Mouse (Mus musculus) midbrain, embryonic 10.5 days (tissue): Measurements from ENCODE around the gene Rptor. TPM values are rescaled to one million over a fixed set of nuclear protein-coding genes. Genes with fewer than 3 reads are reported as not detected.

Experiments used
- DNase-seq: peaks from one replicate; pipeline ENCODE4 v3.0.0-alpha.2; 2017; ENCODE audit warnings: low spot score
- H3K27ac ChIP-seq: fragments of 300-500 bp; sonication (generic); replicated peaks from 2 replicates; pipeline ENCODE4 v1.5.1; 2016; ENCODE audit warnings: mild to moderate bottlenecking
- H3K27me3 ChIP-seq: fragments of 300-500 bp; sonication (generic); 2 replicates; pipeline ENCODE4 v1.6.1; 2016; ENCODE audit warnings: low read depth, mild to moderate bottlenecking; ENCODE audit not compliant: poor library complexity, severe bottlenecking
- H3K36me3 ChIP-seq: fragments of 300-500 bp; sonication (generic); 2 replicates; pipeline ENCODE4 v1.6.1; 2016; ENCODE audit warnings: mild to moderate bottlenecking, moderate library complexity
- H3K4me1 ChIP-seq: fragments of 300-500 bp; sonication (generic); 2 replicates; pipeline ENCODE4 v1.6.1; 2016
- H3K4me3 ChIP-seq: fragments of 300-500 bp; sonication (generic); 2 replicates; pipeline ENCODE4 v1.5.1; 2016; ENCODE audit warnings: mild to moderate bottlenecking, moderate library complexity
- H3K9me3 ChIP-seq: fragments of 300-500 bp; sonication (generic); replicated peaks from 2 replicates; pipeline ENCODE4 v1.6.1; 2016; ENCODE audit warnings: mild to moderate bottlenecking
- WGBS: fragments of 180-500 bp; shearing (Covaris S2); methylation state at CpG from one replicate; pipeline ENCODE4 v1.1.7; 2016; 5-methylcytosine and 5-hydroxymethylcytosine counted together
- polyA plus RNA-seq: library from polyadenylated mRNA; unstranded; fragments of >200 nt; fragmentation: Nextera tagmentation; extraction: Ambion mirVana; gene quantifications from 2 replicates; pipeline ENCODE4 v1.2.1, GENCODE M21; 2016

The Rptor gene
- polyA plus RNA-seq = 11.0 and 12.1 TPM in 2 replicates

DNA sequence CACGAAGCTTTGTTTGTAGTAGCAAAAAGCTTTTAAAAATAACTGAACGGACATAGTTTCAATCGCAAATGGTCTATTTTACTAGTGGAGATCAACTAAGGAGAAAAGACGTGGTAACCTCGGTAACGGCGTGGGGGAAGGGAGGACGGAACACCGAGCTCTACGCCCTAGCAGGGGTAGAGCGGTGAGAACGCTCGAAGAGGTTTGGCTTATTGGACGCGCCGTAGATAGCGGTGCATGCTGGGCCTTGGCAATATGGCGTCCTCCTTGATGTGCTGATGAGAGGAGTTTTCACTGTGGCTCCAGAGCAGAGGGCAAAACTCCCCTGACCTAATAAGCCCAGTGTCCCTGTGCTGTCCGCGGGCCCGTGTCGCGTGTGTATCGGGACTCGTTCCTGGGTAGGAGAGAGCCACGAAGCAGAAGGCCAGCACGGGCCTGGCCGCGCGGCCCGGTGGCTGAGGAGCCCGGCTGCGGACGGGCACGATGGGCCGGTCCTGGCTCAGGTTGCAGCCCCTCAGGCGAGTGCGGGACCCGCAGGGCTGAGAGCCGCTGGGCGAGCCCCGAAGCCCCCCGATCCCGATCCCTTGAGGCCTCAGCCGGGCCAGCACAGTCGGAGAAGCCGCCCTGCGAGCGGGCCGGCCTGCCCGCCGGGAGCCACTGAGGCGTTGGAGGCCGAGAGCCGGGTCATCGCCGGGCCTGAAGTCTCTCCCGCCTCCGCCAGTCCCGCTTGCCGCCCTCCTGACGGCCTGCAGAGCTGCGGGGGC lies at the start of gene Rptor:
Gene Rptor (plus strand): TSS at position 143 of the 764 bp plus-strand sequence.
- WGBS = under 1% methylated on average over 63 of the region's 63 CpGs
- Histone ChIP-seq H3K27me3 (no peaks in the 10 kb centered on the region), H3K4me1 (peaks cover 17% of the 10 kb centered on the region), H3K4me3 (peak within 1 kb of the TSS; percentile 100), H3K36me3 (peaks cover 23% of the 10 kb centered on the region), H3K9me3 (no peaks in the 10 kb centered on the region), H3K27ac (peak within 1 kb of the TSS; percentile 95)
- DNase-seq = peak; percentile 97

DNA sequence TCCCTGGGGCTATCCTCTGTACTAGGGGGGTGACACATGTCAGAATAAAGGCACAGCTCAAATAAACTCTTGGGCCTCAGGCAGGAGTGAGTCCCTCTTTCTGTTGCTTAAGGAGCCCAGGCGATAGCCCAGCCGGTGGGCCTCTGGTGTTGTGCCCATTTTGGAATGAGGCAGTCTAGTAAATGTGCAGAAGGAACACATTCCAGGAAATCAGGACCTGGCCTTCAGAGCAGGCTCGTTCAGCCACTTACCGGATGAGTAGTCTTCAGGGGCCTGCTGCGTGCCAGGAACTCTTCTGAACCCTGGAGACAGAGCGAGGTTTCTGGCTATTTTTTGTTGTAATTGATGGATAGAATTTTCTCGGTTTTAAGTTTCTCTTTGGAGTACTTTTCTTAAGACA lies 48.0 kb upstream of the Rptor start:
- H3K27me3 ChIP-seq = peaks cover 99% of the 10 kb centered on the region

DNA sequence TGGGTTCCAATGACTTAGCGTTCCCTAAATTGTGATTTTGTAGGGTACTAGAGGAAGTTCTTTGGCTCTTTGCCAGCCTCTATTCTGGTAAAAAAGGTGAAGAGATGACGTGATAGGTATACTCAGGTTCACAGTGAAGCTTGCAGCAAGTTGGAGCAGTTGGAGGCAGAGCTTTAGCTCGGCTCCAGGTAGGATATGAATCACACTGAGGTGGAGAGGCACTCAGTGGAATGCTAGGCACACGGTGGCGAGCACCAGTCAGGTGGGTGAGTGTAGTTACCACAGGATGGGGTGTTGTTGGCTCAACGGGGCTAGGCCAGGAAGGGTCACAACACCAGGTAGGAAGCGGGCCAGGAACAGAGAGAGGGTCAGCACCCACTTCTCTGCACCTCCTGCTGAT lies 47.5 kb upstream of the Rptor start:
- 89% methylated on average over 7 of the region's 7 CpGs for WGBS

More for the DNA sequence above, 48.0 kb upstream of the Rptor start:
- Histone ChIP-seq H3K36me3 (no peaks in the 10 kb centered on the region), H3K9me3 (no peaks in the 10 kb centered on the region), H3K27ac (no peak overlapping the region), H3K4me3 (no peak overlapping the region), H3K4me1 (peaks cover 33% of the 10 kb centered on the region)
- no peak for DNase-seq
- WGBS = 87% methylated on average over 7 of the region's 7 CpGs

DNA sequence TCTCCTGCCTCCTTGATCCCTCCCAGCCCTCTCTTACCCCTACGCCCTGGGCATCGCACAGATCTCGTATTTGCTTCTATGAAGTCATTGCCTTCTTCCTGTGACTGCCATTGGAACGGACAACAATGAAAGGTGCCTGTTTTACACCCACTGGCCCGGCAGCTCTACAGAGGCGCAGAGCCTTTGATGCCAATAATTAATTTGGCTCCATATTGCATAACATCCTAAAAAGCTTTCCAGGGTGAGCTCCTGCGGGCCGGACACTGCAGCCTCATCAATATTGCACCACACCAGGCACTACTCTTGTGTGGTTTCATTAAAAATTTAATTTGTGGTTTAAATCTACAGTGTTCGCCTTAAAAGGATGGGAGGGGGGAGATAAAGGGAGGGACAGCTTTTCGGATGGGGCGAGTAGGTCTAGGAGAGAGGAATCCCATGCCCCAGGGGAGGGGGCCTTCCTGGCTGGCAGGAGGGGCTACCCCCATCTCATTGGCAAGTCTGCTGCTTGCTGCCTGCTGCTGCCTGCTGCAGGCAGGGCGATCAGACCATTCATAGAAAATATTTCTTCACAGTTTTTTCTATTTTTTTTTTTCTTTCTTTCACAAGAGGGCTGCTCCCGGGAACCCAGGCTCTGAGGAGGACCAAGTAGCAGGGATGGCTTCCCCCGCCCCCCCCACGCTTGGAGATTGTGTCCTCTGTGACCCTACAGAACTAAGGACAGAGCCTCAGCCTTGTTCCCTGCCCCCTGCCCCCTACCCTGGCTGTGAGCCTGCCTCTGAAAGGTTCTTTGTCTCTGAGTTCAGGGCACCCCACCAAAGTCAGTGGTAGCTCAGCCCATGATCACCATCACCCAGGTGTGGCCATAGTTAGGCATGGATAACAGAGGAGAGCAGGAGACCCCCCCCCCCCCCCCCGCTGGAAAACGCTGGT lies 44.5 kb upstream of the Rptor start:
- Histone ChIP-seq H3K27me3 (peaks cover 99% of the 10 kb centered on the region), H3K36me3 (no peaks in the 10 kb centered on the region), H3K27ac (peak overlapping the region; percentile 85), H3K4me3 (peak overlapping the region; percentile 39), H3K4me1 (peaks cover 40% of the 10 kb centered on the region), H3K9me3 (no peaks in the 10 kb centered on the region)
- DNase-seq = no peak
- WGBS = 21% methylated on average over 17 of the region's 17 CpGs

More for the DNA sequence above, 47.5 kb upstream of the Rptor start:
- DNase-seq = no peak
- peaks cover 99% of the 10 kb centered on the region for H3K27me3 ChIP-seq
- H3K4me1 ChIP-seq = peaks cover 36% of the 10 kb centered on the region
- no peaks in the 10 kb centered on the region for H3K36me3 ChIP-seq
- no peaks in the 10 kb centered on the region for H3K9me3 ChIP-seq
- H3K4me3 ChIP-seq = no peak overlapping the region
- H3K27ac ChIP-seq = no peak overlapping the region

DNA sequence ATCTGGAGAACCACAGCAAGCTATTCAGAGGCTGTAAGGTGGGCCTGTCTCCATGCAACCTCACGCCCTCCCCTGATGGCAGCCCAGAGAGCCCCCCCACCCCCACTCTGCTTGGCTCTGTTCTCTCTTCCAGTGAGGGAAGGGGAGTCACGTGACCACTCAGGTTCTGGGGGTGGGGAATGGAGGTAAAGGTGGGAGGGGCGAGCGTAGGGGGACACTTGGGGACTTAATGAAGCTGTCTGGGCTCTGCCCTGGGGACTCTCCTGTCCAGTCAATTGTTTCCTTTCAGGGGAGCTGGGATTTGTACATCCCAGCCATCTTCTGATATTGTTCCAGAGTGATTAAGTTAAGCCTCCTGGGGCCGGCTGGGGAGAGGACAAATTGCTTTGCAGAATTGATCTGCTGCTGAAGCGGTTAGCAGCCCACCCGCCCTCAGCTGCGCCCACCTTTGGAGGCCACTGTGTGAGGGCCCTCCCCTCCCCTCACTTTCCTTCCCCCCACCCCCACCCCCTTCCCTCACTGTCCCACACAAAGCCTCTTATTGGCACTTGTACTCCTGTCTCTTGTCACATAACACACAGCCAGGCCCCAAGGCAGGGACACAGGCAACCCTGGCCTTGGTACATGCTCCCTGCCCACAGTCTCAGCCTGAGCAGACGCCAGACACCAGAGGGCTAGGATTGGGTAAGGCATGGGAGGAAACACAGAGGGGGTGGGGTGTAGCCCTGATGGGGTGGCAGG lies 43.7 kb upstream of the Rptor start:
- H3K4me3 ChIP-seq = peak overlapping the region; percentile 39
- H3K9me3 ChIP-seq = no peaks in the 10 kb centered on the region
- peaks cover 99% of the 10 kb centered on the region for H3K27me3 ChIP-seq
- peaks cover 43% of the 10 kb centered on the region for H3K4me1 ChIP-seq
- H3K36me3 ChIP-seq = no peaks in the 10 kb centered on the region
- WGBS = 10% methylated on average over 9 of the region's 9 CpGs
- DNase-seq = peak; percentile 65
- peak overlapping the region; percentile 85 for H3K27ac ChIP-seq

DNA sequence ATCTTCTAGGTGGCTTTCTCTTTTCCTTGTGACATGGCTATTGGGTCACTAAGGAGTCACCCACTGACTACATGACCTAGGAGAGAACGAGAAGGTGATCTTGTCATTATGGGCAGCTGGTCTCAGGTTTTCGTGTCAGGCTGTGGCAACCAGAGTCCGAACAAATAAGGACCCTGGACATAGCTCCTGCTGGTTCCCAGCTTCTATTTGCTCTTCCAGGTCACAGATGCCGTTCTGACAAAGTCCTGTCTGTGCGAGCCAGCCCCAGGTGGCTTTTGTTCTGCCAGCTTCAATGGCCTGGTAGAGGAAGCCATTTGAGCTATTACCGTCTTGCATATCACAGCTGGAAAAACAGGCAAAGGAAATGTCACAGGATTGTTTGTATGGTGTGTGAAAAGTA lies 40.4 kb upstream of the Rptor start:
- H3K27ac ChIP-seq = no peak overlapping the region
- 38% methylated on average over 6 of the region's 6 CpGs for WGBS
- H3K4me3 ChIP-seq = no peak overlapping the region

DNA sequence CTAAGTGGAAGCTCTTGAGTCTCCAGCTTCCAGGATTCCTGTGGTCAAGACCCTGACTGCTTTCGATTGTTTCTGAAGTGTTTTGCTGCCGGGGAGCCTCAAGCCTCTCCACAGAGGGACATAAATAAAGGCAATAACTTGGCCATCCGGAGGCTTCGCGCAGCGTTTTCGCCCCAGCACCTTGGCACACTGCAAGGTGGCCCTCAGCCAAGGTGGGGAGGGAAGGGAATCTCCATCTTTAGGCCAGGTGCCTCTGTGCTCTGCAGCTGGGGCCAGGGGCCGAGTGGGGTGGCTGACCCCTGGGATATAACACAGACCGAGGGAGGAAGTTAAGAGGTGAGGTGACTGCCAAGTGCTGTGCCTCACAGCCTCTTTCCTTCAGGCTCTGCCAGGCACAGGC lies 39.5 kb upstream of the Rptor start:
- Histone ChIP-seq H3K27me3 (peaks cover 78% of the 10 kb centered on the region), H3K4me3 (no peak overlapping the region), H3K27ac (no peak overlapping the region; the same call in 1 of the 2 replicates), H3K4me1 (peaks cover 46% of the 10 kb centered on the region), H3K36me3 (no peaks in the 10 kb centered on the region), H3K9me3 (no peaks in the 10 kb centered on the region)
- 81% methylated on average over 9 of the region's 9 CpGs for WGBS
- no peak for DNase-seq

More for the DNA sequence above, 40.4 kb upstream of the Rptor start:
- DNase-seq = no peak
- Histone ChIP-seq H3K9me3 (no peaks in the 10 kb centered on the region), H3K27me3 (peaks cover 86% of the 10 kb centered on the region), H3K36me3 (no peaks in the 10 kb centered on the region), H3K4me1 (peaks cover 55% of the 10 kb centered on the region)

DNA sequence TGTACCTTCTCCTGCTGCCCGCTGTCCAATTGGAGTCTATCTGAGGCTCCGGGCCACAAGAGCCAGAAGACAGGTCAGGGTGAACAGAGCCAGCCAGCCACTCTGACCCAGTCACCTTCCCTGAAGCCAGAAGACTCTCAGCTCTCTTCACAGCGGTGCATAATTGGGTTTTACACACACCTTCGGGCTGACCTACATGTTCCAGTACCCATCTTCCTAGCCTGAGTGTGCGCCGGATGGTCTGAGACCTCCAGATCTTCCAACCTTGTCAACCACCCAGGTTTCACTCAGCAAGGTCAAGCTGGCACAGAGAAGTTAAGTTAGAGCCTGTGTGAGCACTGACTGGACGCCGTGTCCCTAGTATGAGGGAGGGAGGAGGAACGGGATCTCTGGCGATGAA lies 38.3 kb upstream of the Rptor start:
- Histone ChIP-seq H3K36me3 (no peaks in the 10 kb centered on the region), H3K27me3 (peaks cover 66% of the 10 kb centered on the region), H3K9me3 (no peaks in the 10 kb centered on the region), H3K27ac (no peak overlapping the region), H3K4me1 (peaks cover 34% of the 10 kb centered on the region), H3K4me3 (no peak overlapping the region)
- WGBS = 92% methylated on average over 10 of the region's 10 CpGs
- no peak for DNase-seq

DNA sequence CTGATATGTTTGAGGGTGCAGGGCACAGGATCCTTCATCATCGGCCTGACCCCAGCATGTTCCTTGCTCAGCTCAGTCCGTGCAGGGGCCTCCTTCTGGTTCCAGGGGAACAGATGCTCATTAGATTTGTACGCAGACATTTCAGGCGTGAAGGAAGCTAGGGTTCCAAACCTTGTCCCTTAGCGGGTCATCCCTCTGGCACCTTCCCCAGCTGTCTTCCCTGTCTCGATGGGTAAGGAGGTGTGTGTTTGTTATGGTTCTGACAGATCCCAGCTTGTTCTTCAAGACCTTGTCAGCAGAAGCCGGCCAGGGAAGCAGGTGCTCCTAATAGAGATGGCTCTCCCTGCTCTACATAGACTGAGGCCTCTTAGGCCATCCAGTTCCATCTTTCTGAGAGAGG lies 37.7 kb upstream of the Rptor start:
- no peaks in the 10 kb centered on the region for H3K36me3 ChIP-seq
- WGBS = 69% methylated on average over 7 of the region's 7 CpGs
- DNase-seq = no peak
- peaks cover 28% of the 10 kb centered on the region for H3K4me1 ChIP-seq
- no peaks in the 10 kb centered on the region for H3K9me3 ChIP-seq
- H3K4me3 ChIP-seq = no peak overlapping the region
- 0 out of 2 replicates have a peak overlapping the region, but pooled peaks have one; percentile 13 for H3K27ac ChIP-seq
- H3K27me3 ChIP-seq = peaks cover 62% of the 10 kb centered on the region

DNA sequence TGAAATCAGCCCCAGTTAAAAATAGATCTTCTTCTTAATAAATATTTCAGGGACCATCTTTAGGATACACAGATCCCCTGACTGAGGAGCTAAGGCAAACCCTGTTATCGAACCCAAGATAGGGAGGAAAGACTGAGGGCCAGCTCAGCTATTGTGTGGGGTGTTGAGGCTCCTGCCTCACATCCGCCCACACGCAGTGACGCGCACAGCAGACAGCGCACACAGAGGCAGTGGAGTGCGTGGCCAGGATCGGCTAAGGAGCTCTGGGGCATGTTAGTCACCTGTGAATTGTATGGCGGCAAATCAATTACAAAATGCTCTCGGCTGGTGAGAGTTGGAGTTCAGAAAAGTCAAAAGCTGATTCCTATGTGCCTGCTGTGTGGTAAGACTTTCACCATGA lies 37.0 kb upstream of the Rptor start:
- Histone ChIP-seq H3K36me3 (no peaks in the 10 kb centered on the region), H3K27ac (0 out of 2 replicates have a peak overlapping the region, but pooled peaks have one; percentile 13), H3K4me3 (no peak overlapping the region), H3K27me3 (peaks cover 61% of the 10 kb centered on the region), H3K4me1 (peaks cover 27% of the 10 kb centered on the region), H3K9me3 (no peaks in the 10 kb centered on the region)
- WGBS = 49% methylated on average over 10 of the region's 10 CpGs
- DNase-seq = no peak

DNA sequence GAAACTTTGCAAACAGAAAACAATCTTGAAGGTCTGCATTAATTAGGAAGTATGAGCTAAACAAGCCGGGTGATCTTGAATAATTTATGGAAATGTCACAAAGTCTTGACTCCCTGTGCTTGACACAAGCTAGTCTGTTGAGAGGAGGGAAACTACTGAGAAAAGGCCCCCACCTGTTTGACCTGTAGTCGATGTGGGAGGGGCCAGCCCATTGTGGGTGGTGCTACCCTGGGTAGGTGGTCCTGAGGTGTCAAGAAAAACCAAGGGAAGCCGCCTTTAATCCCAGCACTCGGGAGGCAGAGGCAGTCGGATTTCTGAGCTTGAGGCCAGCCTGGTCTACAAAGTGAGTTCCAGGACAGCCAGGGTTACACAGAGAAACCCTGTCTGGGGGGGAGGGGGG lies 36.5 kb upstream of the Rptor start:
- peaks cover 27% of the 10 kb centered on the region for H3K4me1 ChIP-seq
- peaks cover 58% of the 10 kb centered on the region for H3K27me3 ChIP-seq
- no peaks in the 10 kb centered on the region for H3K36me3 ChIP-seq
- 62% methylated on average over 5 of the region's 5 CpGs for WGBS
- no peak overlapping the region for H3K27ac ChIP-seq
- no peak for DNase-seq
- H3K9me3 ChIP-seq = no peaks in the 10 kb centered on the region
- H3K4me3 ChIP-seq = no peak overlapping the region

DNA sequence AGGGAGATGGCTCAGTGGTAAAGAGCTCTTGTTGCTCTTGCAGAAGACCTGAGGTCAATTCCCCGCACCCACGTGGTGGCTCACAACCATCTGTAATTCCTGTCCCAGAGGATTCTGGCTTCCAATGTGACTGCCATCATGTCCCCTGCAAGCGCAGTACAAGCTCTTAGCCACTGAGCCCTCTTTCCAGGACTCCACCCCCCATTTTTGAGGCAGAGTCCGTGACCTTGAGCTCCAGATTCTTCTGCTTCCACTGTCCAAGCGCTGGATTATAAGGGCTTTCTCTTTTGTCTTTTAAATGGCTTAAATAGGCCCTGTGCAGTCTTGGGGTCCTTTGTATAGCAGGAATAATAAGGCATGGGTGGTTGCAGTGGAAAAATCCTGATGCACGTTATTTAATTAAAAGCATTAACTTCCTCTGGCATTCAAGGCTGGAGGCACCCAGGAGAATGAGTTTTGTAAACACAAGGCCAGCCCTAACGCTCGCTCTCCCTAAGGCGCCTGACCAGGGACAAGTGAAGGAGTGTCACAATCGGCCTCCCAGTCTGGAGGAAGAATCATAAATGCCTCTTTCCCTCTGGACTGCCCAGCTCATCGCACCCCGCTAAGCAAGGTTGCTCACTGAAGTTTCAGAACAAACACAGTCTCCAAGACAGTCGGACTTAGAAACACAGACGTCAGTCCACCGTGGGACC lies 30.2 kb upstream of the Rptor start:
- Histone ChIP-seq H3K9me3 (no peaks in the 10 kb centered on the region), H3K27ac (peak overlapping the region; percentile 76), H3K4me1 (peaks cover 29% of the 10 kb centered on the region), H3K36me3 (no peaks in the 10 kb centered on the region), H3K4me3 (no peak overlapping the region), H3K27me3 (peaks cover 19% of the 10 kb centered on the region)
- no peak for DNase-seq
- 48% methylated on average over 15 of the region's 15 CpGs for WGBS
